Mouse (Mus musculus): Measurements from ENCODE around the gene Tnfrsf14.

The Tnfrsf14 gene

GRCm38 (mm10) chr4:154880730-154881129 is 47.6 kb downstream of the Tnfrsf14 start:
- no peak for DNase-seq (ENCODE audit: inconsistent ontology term)

- DNase-seq (ENCODE audit: inconsistent ontology term) = peak; percentile 92
These were observed 50.4 kb downstream of the Tnfrsf14 start for GRCm38 (mm10) chr4:154877864-154878548.

GRCm38 (mm10) chr4:154873186-154873585 is 55.2 kb downstream of the Tnfrsf14 start:
- DNase-seq (ENCODE audit: inconsistent ontology term) = no peak
